ENCODE assay signal across 1 mouse cellular context in the genomic region with DNA sequence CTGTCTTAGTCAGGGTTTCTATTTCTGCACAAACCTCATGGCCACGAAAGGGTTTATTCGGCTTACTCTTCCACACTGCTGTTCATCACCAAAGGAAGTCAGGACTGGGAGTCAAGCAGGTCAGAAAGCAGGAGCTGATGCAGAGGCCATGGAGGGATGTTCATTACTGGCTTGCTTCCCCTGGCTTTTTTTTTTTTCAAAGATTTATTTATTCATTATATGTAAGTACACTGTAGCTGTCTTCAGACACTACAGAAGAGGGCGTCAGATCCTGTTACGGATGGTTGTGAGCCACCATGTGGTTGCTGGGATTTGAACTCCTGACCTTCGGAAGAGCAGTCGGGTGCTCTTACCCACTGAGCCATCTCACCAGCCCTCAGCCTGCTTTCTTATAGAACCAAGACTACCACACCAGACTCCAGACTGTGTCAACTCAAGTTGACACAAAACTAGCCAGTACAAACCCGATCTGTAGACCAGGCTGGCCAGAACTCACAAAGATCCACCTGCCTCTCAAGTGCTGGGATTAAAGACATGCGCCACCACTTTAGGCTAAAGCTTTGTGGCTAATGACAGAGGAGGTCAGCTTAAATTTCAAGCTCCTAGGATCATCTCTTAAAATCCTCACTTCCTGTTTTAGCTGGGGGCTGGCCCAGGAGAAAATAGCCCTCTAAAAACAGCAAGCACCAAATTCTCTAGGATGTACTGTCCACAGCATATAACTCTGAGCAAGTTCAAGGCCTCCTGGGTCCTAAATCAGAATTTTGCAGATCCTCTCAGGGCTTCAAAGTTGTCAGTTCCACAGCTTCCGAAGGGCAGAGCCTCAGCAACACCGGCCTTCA.
TF ChIP-seq lines count a peak whose summit lies in the region.

No protein-coding gene starts in this region.

TF ChIP-seq in MEL, 35 proteins besides CTCF, POLR2A, EP300 and RAD21:
- peak; percentile 71 for TF ChIP-seq ZNF384 (IDR thresholded peaks at IDR 0.05; ENCODE audit: low read depth, low read length)
- TF ChIP-seq MXI1 (IDR thresholded peaks at IDR 0.05; ENCODE audit: low read depth, low read length), result peak; percentile 41; the same call in 1 of the 2 replicates
- TF ChIP-seq MAFK (IDR thresholded peaks at IDR 0.05; ENCODE audit: borderline replicate concordance, low read depth, low read length), result 0 out of 2 replicates have a peak, but pooled peaks have one; percentile 10
- peak; percentile 95 for TF ChIP-seq TBP (IDR thresholded peaks at IDR 0.05; ENCODE audit: low read depth, low read length)
